Mouse (Mus musculus) kidney, embryonic 15.5 days (tissue): ENCODE data around the gene Slc16a8. TPM values are rescaled to one million over a fixed set of nuclear protein-coding genes. Genes with fewer than 3 reads are reported as not detected.

ENCODE experiments used
- ATAC-seq: fragments of 200-750 bp; cut with Nextera tagmentation; replicated peaks from 2 replicates; pipeline ENCODE4 v1.8.0; 2017; ENCODE audit warnings: moderate TSS enrichment; ENCODE audit not compliant: low FRiP score
- H3K27ac ChIP-seq: fragments of 300-500 bp; sonication (generic); 2 replicates; pipeline ENCODE4 v1.5.1; 2015; ENCODE audit warnings: mild to moderate bottlenecking, inconsistent platforms
- H3K27me3 ChIP-seq: fragments of 300-500 bp; sonication (generic); 2 replicates; pipeline ENCODE4 v1.6.1; 2015; ENCODE audit warnings: inconsistent platforms
- H3K36me3 ChIP-seq: fragments of 300-500 bp; sonication (generic); 2 replicates; pipeline ENCODE4 v1.6.1; 2015; ENCODE audit warnings: inconsistent platforms
- H3K4me1 ChIP-seq: fragments of 300-500 bp; sonication (generic); 2 replicates; pipeline ENCODE4 v1.6.1; 2015; ENCODE audit warnings: inconsistent platforms
- H3K4me2 ChIP-seq: fragments of 300-500 bp; sonication (generic); 2 replicates; pipeline ENCODE4 v1.6.1; 2015; ENCODE audit warnings: moderate library complexity, mild to moderate bottlenecking, inconsistent platforms
- H3K4me3 ChIP-seq: fragments of 300-500 bp; sonication (generic); replicated peaks from 2 replicates; pipeline ENCODE4 v1.5.1; 2015; ENCODE audit warnings: mild to moderate bottlenecking, inconsistent platforms
- H3K9ac ChIP-seq: fragments of 300-500 bp; sonication (generic); 2 replicates; pipeline ENCODE4 v1.6.1; 2015; ENCODE audit warnings: mild to moderate bottlenecking, inconsistent platforms
- H3K9me3 ChIP-seq: fragments of 300-500 bp; sonication (generic); replicated peaks from 2 replicates; pipeline ENCODE4 v1.6.1; 2016; ENCODE audit warnings: inconsistent platforms
- WGBS: fragments of 180-500 bp; shearing (Covaris S2); methylation state at CpG from one replicate; pipeline ENCODE4 v1.1.7; 2015; ENCODE audit warnings: mixed read lengths; 5-methylcytosine and 5-hydroxymethylcytosine counted together
- polyA plus RNA-seq: library from polyadenylated mRNA; unstranded; fragments of >200 nt; fragmentation: Nextera tagmentation; extraction: Ambion mirVana; gene quantifications from 2 replicates; pipeline ENCODE4 v1.2.1, GENCODE M21; 2015

The Slc16a8 gene
- polyA plus RNA-seq = 0.12 and 0.26 TPM in 2 replicates

- 52% methylated on average over 3 of the region's 3 CpGs for WGBS
- ATAC-seq = no peak
- H3K4me2 ChIP-seq = no peak within 1 kb of the TSS
- H3K9ac ChIP-seq = no peak within 1 kb of the TSS
- no peak within 1 kb of the TSS for H3K4me3 ChIP-seq
- H3K36me3 ChIP-seq = no peaks in the 10 kb centered on the region
- no peaks in the 10 kb centered on the region for H3K9me3 ChIP-seq
- H3K4me1 ChIP-seq = peaks cover 35% of the 10 kb centered on the region
- peaks cover 53% of the 10 kb centered on the region for H3K27me3 ChIP-seq
- H3K27ac ChIP-seq = no peak within 1 kb of the TSS
These were observed at the start of gene Slc16a8 for GRCm38 (mm10) chr15:79254661-79255060. Slc16a8 (minus strand) TSS chr15:79254761.

GRCm38 (mm10) chr15:79303725-79304124, 49.2 kb upstream of the Slc16a8 start:
- 80% methylated on average over 8 of the region's 8 CpGs for WGBS

DNA sequence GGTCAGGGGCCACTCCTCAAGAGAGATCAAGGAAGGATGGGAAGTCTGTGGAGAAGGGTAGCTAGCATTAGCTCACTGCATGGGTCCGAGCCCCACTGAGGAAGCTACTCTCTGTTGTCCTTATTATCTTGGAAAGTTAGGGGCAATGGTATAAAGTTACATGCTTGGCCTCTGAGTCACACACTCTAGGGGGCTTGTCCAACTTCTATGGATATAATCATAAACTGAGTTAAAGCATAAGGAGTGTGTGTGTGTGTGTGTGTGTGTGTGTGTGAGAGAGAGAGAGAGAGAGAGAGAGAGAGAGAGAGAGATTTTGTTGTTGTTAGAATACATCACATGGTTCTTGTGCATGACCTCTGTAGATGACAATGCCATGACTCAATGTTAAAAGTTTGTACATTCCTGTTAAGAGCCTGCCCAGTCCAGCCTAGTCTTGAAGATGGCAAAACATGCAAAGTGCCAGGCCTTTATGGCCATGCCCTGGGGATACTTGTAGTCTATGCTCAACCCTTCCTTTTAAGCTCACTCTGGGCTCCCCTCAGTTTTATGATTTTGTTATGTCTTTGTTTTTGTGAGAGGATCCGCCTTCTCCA, 45.1 kb upstream of the Slc16a8 start:
- Histone ChIP-seq H3K36me3 (peaks cover 13% of the 10 kb centered on the region), H3K27ac (no peak overlapping the region), H3K4me1 (no peaks in the 10 kb centered on the region), H3K9ac (no peak overlapping the region), H3K4me2 (no peak overlapping the region), H3K9me3 (no peaks in the 10 kb centered on the region), H3K27me3 (no peaks in the 10 kb centered on the region), H3K4me3 (no peak overlapping the region)
- 73% methylated on average over 2 of the region's 2 CpGs for WGBS
- no peak for ATAC-seq

More at GRCm38 (mm10) chr15:79303725-79304124, 49.2 kb upstream of the Slc16a8 start:
- no peaks in the 10 kb centered on the region for H3K27me3 ChIP-seq
- no peaks in the 10 kb centered on the region for H3K9me3 ChIP-seq
- no peak overlapping the region for H3K27ac ChIP-seq
- H3K9ac ChIP-seq = no peak overlapping the region
- H3K36me3 ChIP-seq = peaks cover 34% of the 10 kb centered on the region
- no peak overlapping the region for H3K4me2 ChIP-seq
- no peaks in the 10 kb centered on the region for H3K4me1 ChIP-seq
- H3K4me3 ChIP-seq = no peak overlapping the region
- ATAC-seq = no peak

- 81% methylated on average over 6 of the region's 6 CpGs for WGBS
- H3K27ac ChIP-seq = no peak overlapping the region
- H3K4me1 ChIP-seq = no peaks in the 10 kb centered on the region
- 0 out of 2 replicates have a peak, but pooled peaks cover 10% of the 10 kb centered on the region for H3K36me3 ChIP-seq
- ATAC-seq = no peak
- no peaks in the 10 kb centered on the region for H3K9me3 ChIP-seq
- H3K9ac ChIP-seq = no peak overlapping the region
- no peak overlapping the region for H3K4me3 ChIP-seq
- no peaks in the 10 kb centered on the region for H3K27me3 ChIP-seq
- no peak overlapping the region for H3K4me2 ChIP-seq
These were observed 44.0 kb upstream of the Slc16a8 start for GRCm38 (mm10) chr15:79298553-79298952.

DNA sequence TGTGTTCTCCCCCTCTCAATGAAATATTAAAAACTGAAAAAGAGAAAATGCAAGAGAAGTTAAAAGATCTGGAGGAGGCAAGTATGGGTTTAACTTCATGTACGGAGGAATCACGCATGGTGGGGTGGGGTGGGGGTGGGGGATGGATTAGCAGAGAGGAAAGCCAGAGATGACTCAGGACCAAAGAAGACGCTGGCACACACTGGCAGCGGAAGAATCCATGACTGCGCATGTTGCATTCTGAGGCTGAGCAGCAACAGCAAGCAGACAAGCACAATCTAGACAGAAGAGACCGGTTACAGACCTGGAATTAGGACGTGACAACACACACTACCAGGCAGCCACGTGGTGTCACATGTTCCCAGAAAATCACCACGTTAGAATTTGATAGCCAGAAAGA, 38.2 kb upstream of the Slc16a8 start:
- WGBS = 90% methylated on average over 9 of the region's 9 CpGs
- ATAC-seq = no peak
- Histone ChIP-seq H3K4me1 (no peaks in the 10 kb centered on the region), H3K4me3 (no peak overlapping the region), H3K9ac (no peak overlapping the region), H3K4me2 (no peak overlapping the region), H3K9me3 (no peaks in the 10 kb centered on the region), H3K27me3 (no peaks in the 10 kb centered on the region), H3K27ac (no peak overlapping the region), H3K36me3 (peaks cover 10% of the 10 kb centered on the region)

DNA sequence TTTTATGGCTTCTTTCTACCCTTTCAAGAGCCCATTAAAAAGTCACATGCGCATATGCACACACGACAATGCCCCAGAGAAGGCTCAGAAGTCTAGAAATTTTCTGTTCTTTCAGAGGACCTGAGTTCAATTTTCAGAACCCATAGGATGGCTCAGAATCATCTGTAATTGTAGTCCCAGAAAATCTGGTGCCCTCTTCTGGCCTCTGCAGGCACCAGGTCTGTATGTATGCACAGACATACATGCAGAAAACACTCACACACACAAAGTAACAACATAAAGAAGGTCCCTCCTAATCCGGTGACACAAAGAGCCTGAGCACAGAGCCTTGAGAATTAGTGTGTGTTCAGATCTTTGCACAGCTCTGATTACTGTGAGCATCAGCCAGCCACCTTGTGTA, 35.8 kb upstream of the Slc16a8 start:
- no peak overlapping the region for H3K9ac ChIP-seq
- no peak overlapping the region for H3K27ac ChIP-seq
- H3K4me2 ChIP-seq = no peak overlapping the region
- ATAC-seq = no peak
- no peak overlapping the region for H3K4me3 ChIP-seq
- H3K27me3 ChIP-seq = no peaks in the 10 kb centered on the region
- peaks cover 19% of the 10 kb centered on the region for H3K36me3 ChIP-seq
- H3K4me1 ChIP-seq = peaks cover 19% of the 10 kb centered on the region
- WGBS = 66% methylated on average over 3 of the region's 3 CpGs
- no peaks in the 10 kb centered on the region for H3K9me3 ChIP-seq

DNA sequence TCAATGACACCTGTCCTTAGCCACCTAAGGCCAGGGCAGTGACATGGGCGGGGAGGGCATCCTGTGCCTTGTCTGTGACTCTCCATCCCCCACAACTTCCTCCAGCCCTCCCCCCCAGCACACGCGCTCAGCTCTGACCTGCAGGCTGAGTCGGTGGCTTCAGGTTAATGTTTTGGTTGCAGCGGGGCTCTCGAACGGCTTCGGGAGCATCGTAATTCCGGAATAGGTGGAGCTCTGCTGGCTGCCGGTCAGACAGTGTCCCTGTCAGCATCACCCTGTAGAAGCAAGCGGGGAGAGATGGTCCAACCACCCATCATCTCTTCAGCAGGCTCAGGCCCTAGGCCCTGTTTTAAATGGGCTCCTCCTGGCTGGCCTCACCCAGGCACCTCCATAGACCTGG, 34.9 kb upstream of the Slc16a8 start:
- 63% methylated on average over 12 of the region's 12 CpGs for WGBS
- no peak for ATAC-seq

DNA sequence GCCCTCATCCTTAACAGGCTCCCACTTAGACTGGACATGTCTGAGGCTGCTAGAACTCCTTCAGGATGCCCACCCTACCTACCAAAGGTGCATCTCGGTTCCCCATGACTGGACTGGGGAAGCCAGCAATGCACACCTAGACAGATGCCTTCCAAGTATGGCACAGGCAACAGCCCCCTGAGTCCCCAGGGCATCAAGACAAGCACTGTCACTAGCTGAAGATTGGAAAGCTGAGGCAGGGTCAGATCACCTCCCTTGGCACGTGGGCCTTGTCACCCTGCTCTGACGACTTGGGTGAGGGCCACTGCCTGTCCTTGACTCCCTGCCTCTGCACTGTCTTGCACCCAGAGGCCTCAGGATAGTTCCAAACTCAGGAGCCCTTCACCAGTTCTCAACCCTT, 33.8 kb upstream of the Slc16a8 start:
- WGBS = 79% methylated on average over 3 of the region's 3 CpGs
- ATAC-seq = no peak
- no peak overlapping the region for H3K9ac ChIP-seq
- H3K4me1 ChIP-seq = peaks cover 31% of the 10 kb centered on the region
- no peak overlapping the region for H3K4me3 ChIP-seq
- no peaks in the 10 kb centered on the region for H3K9me3 ChIP-seq
- no peak overlapping the region for H3K27ac ChIP-seq
- H3K4me2 ChIP-seq = no peak overlapping the region
- no peaks in the 10 kb centered on the region for H3K27me3 ChIP-seq
- peaks cover 19% of the 10 kb centered on the region for H3K36me3 ChIP-seq

More for the DNA sequence above, 34.9 kb upstream of the Slc16a8 start:
- Histone ChIP-seq H3K9ac (no peak overlapping the region), H3K4me3 (no peak overlapping the region), H3K4me1 (peaks cover 28% of the 10 kb centered on the region), H3K4me2 (no peak overlapping the region), H3K27ac (no peak overlapping the region), H3K27me3 (no peaks in the 10 kb centered on the region), H3K9me3 (no peaks in the 10 kb centered on the region), H3K36me3 (peaks cover 19% of the 10 kb centered on the region)

- Histone ChIP-seq H3K4me1 (peaks cover 31% of the 10 kb centered on the region), H3K36me3 (peaks cover 19% of the 10 kb centered on the region), H3K9me3 (no peaks in the 10 kb centered on the region), H3K9ac (no peak overlapping the region), H3K27ac (peak overlapping the region; percentile 87), H3K4me3 (no peak overlapping the region), H3K4me2 (no peak overlapping the region), H3K27me3 (no peaks in the 10 kb centered on the region)
- ATAC-seq = peak; percentile 44; the same call in 1 of the 2 replicates
- WGBS = 92% methylated on average over 7 of the region's 7 CpGs
These were observed 32.5 kb upstream of the Slc16a8 start for GRCm38 (mm10) chr15:79287091-79287490.

GRCm38 (mm10) chr15:79286141-79286540, 31.6 kb upstream of the Slc16a8 start:
- peaks cover 19% of the 10 kb centered on the region for H3K36me3 ChIP-seq
- H3K27me3 ChIP-seq = no peaks in the 10 kb centered on the region
- peak overlapping the region; percentile 87 for H3K27ac ChIP-seq
- no peak for ATAC-seq
- no peak overlapping the region for H3K4me3 ChIP-seq
- H3K9me3 ChIP-seq = no peaks in the 10 kb centered on the region
- 0 out of 2 replicates have a peak overlapping the region, but pooled peaks have one; percentile 12 for H3K4me2 ChIP-seq
- H3K9ac ChIP-seq = no peak overlapping the region
- H3K4me1 ChIP-seq = peaks cover 34% of the 10 kb centered on the region
- WGBS = 81% methylated on average over 7 of the region's 7 CpGs

DNA sequence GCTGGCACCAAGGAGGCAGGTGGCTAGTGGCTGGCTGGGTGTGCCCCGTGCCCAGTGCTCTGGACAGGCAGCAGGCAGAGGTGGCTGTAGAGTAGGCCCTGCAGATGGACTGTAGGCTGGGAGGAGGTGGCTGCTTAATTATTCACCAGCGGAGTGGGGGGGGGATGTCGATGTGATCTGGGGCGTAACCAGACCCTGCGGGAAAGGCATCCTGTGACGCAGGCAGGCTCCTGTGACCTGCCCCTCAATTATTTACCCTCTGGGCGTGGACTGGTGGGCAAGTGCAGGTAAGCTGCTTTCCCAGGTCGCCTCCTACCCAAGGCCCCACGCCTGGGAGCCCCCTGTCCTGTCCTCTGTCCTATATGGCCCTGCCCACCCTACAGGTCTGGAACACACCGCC, 30.8 kb upstream of the Slc16a8 start, which contains the start of gene Baiap2l2:
Gene Baiap2l2 (minus strand): TSS at position 139 of the 400 bp plus-strand sequence.
- Histone ChIP-seq H3K4me1 (peaks cover 34% of the 10 kb centered on the region), H3K4me2 (peak within 1 kb of the TSS; percentile 27), H3K4me3 (no peak within 1 kb of the TSS; the same call in 1 of the 2 replicates), H3K27ac (peak within 1 kb of the TSS; percentile 87), H3K36me3 (peaks cover 15% of the 10 kb centered on the region), H3K9me3 (no peaks in the 10 kb centered on the region), H3K27me3 (no peaks in the 10 kb centered on the region), H3K9ac (no peak within 1 kb of the TSS)
- ATAC-seq = peak; percentile 84
- WGBS = 51% methylated on average over 10 of the region's 10 CpGs

GRCm38 (mm10) chr15:79283371-79283770, 28.8 kb upstream of the Slc16a8 start:
- H3K36me3 ChIP-seq = peaks cover 12% of the 10 kb centered on the region
- no peak overlapping the region for H3K4me3 ChIP-seq
- WGBS = 80% methylated on average over 4 of the region's 4 CpGs
- no peak overlapping the region for H3K27ac ChIP-seq
- peaks cover 34% of the 10 kb centered on the region for H3K4me1 ChIP-seq
- H3K27me3 ChIP-seq = no peaks in the 10 kb centered on the region
- H3K4me2 ChIP-seq = no peak overlapping the region
- no peaks in the 10 kb centered on the region for H3K9me3 ChIP-seq
- H3K9ac ChIP-seq = no peak overlapping the region
- no peak for ATAC-seq

GRCm38 (mm10) chr15:79282434-79282833, 27.9 kb upstream of the Slc16a8 start:
- Histone ChIP-seq H3K36me3 (peaks cover 8% of the 10 kb centered on the region; the same call in 1 of the 2 replicates), H3K9me3 (no peaks in the 10 kb centered on the region), H3K4me2 (no peak overlapping the region), H3K4me1 (peaks cover 34% of the 10 kb centered on the region), H3K9ac (no peak overlapping the region), H3K27ac (no peak overlapping the region), H3K27me3 (no peaks in the 10 kb centered on the region), H3K4me3 (no peak overlapping the region)
- WGBS = 82% methylated on average over 5 of the region's 5 CpGs
- ATAC-seq = no peak
